Mouse (Mus musculus): ENCODE measurements around the gene Tbx4. TPM values are rescaled to one million over a fixed set of nuclear protein-coding genes. Genes with fewer than 3 reads are reported as not detected.

Gene Tbx4
- total and polyA plus RNA-seq, 3 experiments: 0.12 to 0.64 TPM; not detected in 1

GRCm38 (mm10) chr11:85876059-85876788 is 10.0 kb upstream of the Tbx4 start:
- no peak overlapping the region for H3K27ac ChIP-seq (ENCODE audit: control insufficient read depth, low read depth, low read length)
- no peak for DNase-seq (ENCODE audit: low read depth, low spot score)
- H3K79me2 ChIP-seq (ENCODE audit: control insufficient read depth, insufficient read depth, low read length, poor library complexity): no peaks in the 10 kb centered on the region
- H3K9ac ChIP-seq (ENCODE audit: control insufficient read depth, low read depth, low read length, poor library complexity, severe bottlenecking): no peak overlapping the region
- TF ChIP-seq RAD21 (IDR thresholded peaks at IDR 0.05; ENCODE audit: low read depth, low read length) (no peak), RCOR1 (IDR thresholded peaks at IDR 0.05; ENCODE audit: low read depth, low read length) (no peak), ZKSCAN1 (IDR thresholded peaks at IDR 0.05; ENCODE audit: low read depth, low read length) (no peak), UBTF (IDR thresholded peaks at IDR 0.05; ENCODE audit: borderline replicate concordance, insufficient read depth, low read depth, low read length) (no peak), NELFE (IDR thresholded peaks at IDR 0.05; ENCODE audit: low read depth, low read length) (no peak), TBP (IDR thresholded peaks at IDR 0.05; ENCODE audit: low read depth, low read length) (no peak), EP300 (IDR thresholded peaks at IDR 0.05; ENCODE audit: low read depth in 1 of 2, low read length in 2 of 2) (no peak), SIN3A (IDR thresholded peaks at IDR 0.05; ENCODE audit: low read length) (no peak), SMC3 (IDR thresholded peaks at IDR 0.05; ENCODE audit: low read depth, low read length) (no peak), POLR2AphosphoS5 (IDR thresholded peaks at IDR 0.05; ENCODE audit: borderline replicate concordance, low read depth, low read length) (no peak), CTCF (IDR thresholded peaks at IDR 0.05 in 2 of 3, conservative IDR thresholded peaks at IDR 0.05 in 1 of 3; ENCODE audit: control insufficient read depth in 1 of 3, insufficient read depth in 1 of 3, low read depth in 2 of 3, low read length in 3 of 3, poor library complexity in 1 of 3, severe bottlenecking in 1 of 3) (no peak), GATA1 (IDR thresholded peaks at IDR 0.05; ENCODE audit: low read depth, low read length) (no peak), BHLHE40 (IDR thresholded peaks at IDR 0.05; ENCODE audit: borderline replicate concordance, low read depth, low read length) (no peak)
- no peak overlapping the region for H3K4me3 ChIP-seq (ENCODE audit: control insufficient read depth in 1 of 2, insufficient read depth in 1 of 2, low read depth in 2 of 2, low read length in 2 of 2)
- H3K4me1 ChIP-seq (ENCODE audit: control insufficient read depth in 1 of 2, insufficient read depth in 2 of 2, low read length in 2 of 2): no peaks in the 10 kb centered on the region
- no peaks in the 10 kb centered on the region for H3K9me3 ChIP-seq (replicated peaks; ENCODE audit: insufficient read depth, low read length)
- H3K36me3 ChIP-seq (ENCODE audit: control insufficient read depth in 1 of 2, insufficient read depth in 2 of 2, low read length in 2 of 2): no peaks in the 10 kb centered on the region
- H3K27me3 ChIP-seq (ENCODE audit: control insufficient read depth in 1 of 2, insufficient read depth in 2 of 2, low read length in 2 of 2): peaks cover 4 to 17% of the 10 kb centered on the region in 2 experiments; a peak in 2 of 4 replicates

- peaks cover 1 to 6% of the 10 kb centered on the region in 2 experiments; a peak in 2 of 4 replicates for H3K27me3 ChIP-seq (ENCODE audit: control insufficient read depth in 1 of 2, insufficient read depth in 2 of 2, low read length in 2 of 2)
- no peak for TF ChIP-seq MEF2A (IDR thresholded peaks at IDR 0.05; ENCODE audit: extremely low read depth, insufficient replicate concordance, low read depth, low read length, poor library complexity, severe bottlenecking)
- no peak for TF ChIP-seq GABPA (IDR thresholded peaks at IDR 0.05; ENCODE audit: low read depth, low read length)
- no peak for TF ChIP-seq TAL1 (IDR thresholded peaks at IDR 0.05; ENCODE audit: low read length)
- TF ChIP-seq RAD21 (IDR thresholded peaks at IDR 0.05; ENCODE audit: low read depth, low read length): no peak
- no peak for TF ChIP-seq ZNF384 (IDR thresholded peaks at IDR 0.05; ENCODE audit: low read depth, low read length)
- no peak for TF ChIP-seq CTCF (IDR thresholded peaks at IDR 0.05 in 2 of 3, conservative IDR thresholded peaks at IDR 0.05 in 1 of 3; ENCODE audit: control insufficient read depth in 1 of 3, insufficient read depth in 1 of 3, low read depth in 2 of 3, low read length in 3 of 3, poor library complexity in 1 of 3, severe bottlenecking in 1 of 3)
Observed at GRCm38 (mm10) chr11:85884498-85884897, 1.7 kb upstream of the Tbx4 start.

More at GRCm38 (mm10) chr11:85884498-85884897, 1.7 kb upstream of the Tbx4 start:
- no peak overlapping the region for H3K4me3 ChIP-seq (ENCODE audit: control insufficient read depth in 1 of 2, insufficient read depth in 1 of 2, low read depth in 2 of 2, low read length in 2 of 2)
- no peaks in the 10 kb centered on the region for H3K36me3 ChIP-seq (ENCODE audit: control insufficient read depth in 1 of 2, insufficient read depth in 2 of 2, low read length in 2 of 2)
- no peaks in the 10 kb centered on the region for H3K9me3 ChIP-seq (replicated peaks; ENCODE audit: insufficient read depth, low read length)
- no peak overlapping the region for H3K9ac ChIP-seq (ENCODE audit: control insufficient read depth, low read depth, low read length, poor library complexity, severe bottlenecking)
- DNase-seq (ENCODE audit: low read depth, low spot score): no peak
- no peaks in the 10 kb centered on the region for H3K4me1 ChIP-seq (ENCODE audit: control insufficient read depth in 1 of 2, insufficient read depth in 2 of 2, low read length in 2 of 2)
- H3K27ac ChIP-seq (ENCODE audit: control insufficient read depth, low read depth, low read length): no peak overlapping the region
- no peaks in the 10 kb centered on the region for H3K79me2 ChIP-seq (ENCODE audit: control insufficient read depth, insufficient read depth, low read length, poor library complexity)

Data from MEL (cell line).